Mouse (Mus musculus) midbrain, embryonic 14.5 days (tissue): ENCODE measurements at regions not wholly inside any gene's neighbourhood (a gene's known extent, or its start where the extent isn't known, plus 50 kb on each side); places are given as distances from the start of the nearest gene placed in this dataset.

ENCODE experiments used
- ATAC-seq: fragments of 200-750 bp; cut with Nextera tagmentation; 2 replicates; pipeline ENCODE4 v1.8.0; 2017; ENCODE audit warnings: moderate number of reproducible peaks, moderate library complexity; ENCODE audit not compliant: low FRiP score, low TSS enrichment
- DNase-seq: peaks from one replicate; pipeline ENCODE4 v3.0.0-alpha.2; 2015
- H3K27ac ChIP-seq: fragments of 300-500 bp; sonication (generic); replicated peaks from 2 replicates; pipeline ENCODE4 v1.5.1; 2014; ENCODE audit warnings: mild to moderate bottlenecking, low read depth, low read length, moderate library complexity
- H3K27me3 ChIP-seq: fragments of 300-500 bp; sonication (generic); 2 replicates; pipeline ENCODE4 v1.6.1; 2014; ENCODE audit warnings: low read length, control low read depth, mixed read lengths; ENCODE audit not compliant: control insufficient read depth, insufficient read depth
- H3K36me3 ChIP-seq: fragments of 300-500 bp; sonication (generic); 2 replicates; pipeline ENCODE4 v1.6.1; 2014; ENCODE audit warnings: low read length, control low read depth; ENCODE audit not compliant: control insufficient read depth, insufficient read depth
- H3K4me1 ChIP-seq: fragments of 300-500 bp; sonication (generic); 2 replicates; pipeline ENCODE4 v1.6.1; 2014; ENCODE audit warnings: mild to moderate bottlenecking, antibody characterized with exemption, low read length, control low read depth; ENCODE audit not compliant: control insufficient read depth, insufficient read depth
- H3K4me2 ChIP-seq: fragments of 300-500 bp; sonication (generic); 2 replicates; pipeline ENCODE4 v1.6.1; 2014; ENCODE audit warnings: mild to moderate bottlenecking, low read length, moderate library complexity
- H3K4me3 ChIP-seq: fragments of 300-500 bp; sonication (generic); replicated peaks from 2 replicates; pipeline ENCODE4 v1.5.1; 2014; ENCODE audit warnings: low read depth, low read length
- H3K9ac ChIP-seq: fragments of 300-500 bp; sonication (generic); replicated peaks from 2 replicates; pipeline ENCODE4 v1.6.1; 2014; ENCODE audit warnings: mild to moderate bottlenecking, low read length, moderate library complexity
- H3K9me3 ChIP-seq: fragments of 300-500 bp; sonication (generic); 2 replicates; pipeline ENCODE4 v1.6.1; 2016; ENCODE audit warnings: low read length, control low read depth, mixed read lengths; ENCODE audit not compliant: control insufficient read depth
- WGBS: fragments of 180-500 bp; shearing (Covaris S2); extraction: QIAGEN DNeasy Blood & Tissue Kit; methylation state at CpG from one replicate; pipeline ENCODE4 v1.1.7; 2014; 5-methylcytosine and 5-hydroxymethylcytosine counted together

DNA sequence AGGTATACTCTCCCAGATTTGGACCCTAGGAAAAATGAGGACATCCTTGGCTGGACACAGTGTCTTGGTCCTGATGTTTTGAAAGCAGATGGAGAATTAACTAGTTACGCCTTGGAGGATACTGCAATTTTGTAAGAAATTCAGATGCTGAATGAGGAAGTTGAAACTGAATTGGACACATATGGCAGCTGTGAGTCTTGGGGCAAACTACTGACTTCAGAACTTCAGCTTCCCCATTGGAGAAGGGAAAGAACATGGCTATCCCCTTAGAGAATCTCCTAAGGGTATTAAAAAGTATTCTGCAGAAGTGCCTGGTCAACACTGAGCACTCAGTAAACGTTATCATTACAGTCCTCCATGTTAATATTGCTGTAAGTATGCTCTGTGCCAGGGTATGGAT lies 283.9 kb downstream of the Maf start:
- WGBS: 89% methylated on average over 2 of the region's 2 CpGs
- Histone ChIP-seq H3K9me3 (no peaks in the 10 kb centered on the region), H3K27ac (no peak overlapping the region), H3K9ac (no peak overlapping the region), H3K36me3 (no peaks in the 10 kb centered on the region), H3K4me2 (no peak overlapping the region), H3K4me3 (no peak overlapping the region), H3K4me1 (no peaks in the 10 kb centered on the region), H3K27me3 (0 out of 2 replicates have a peak, but pooled peaks cover 2% of the 10 kb centered on the region)
- ATAC-seq (no peak), DNase-seq (no peak)

DNA sequence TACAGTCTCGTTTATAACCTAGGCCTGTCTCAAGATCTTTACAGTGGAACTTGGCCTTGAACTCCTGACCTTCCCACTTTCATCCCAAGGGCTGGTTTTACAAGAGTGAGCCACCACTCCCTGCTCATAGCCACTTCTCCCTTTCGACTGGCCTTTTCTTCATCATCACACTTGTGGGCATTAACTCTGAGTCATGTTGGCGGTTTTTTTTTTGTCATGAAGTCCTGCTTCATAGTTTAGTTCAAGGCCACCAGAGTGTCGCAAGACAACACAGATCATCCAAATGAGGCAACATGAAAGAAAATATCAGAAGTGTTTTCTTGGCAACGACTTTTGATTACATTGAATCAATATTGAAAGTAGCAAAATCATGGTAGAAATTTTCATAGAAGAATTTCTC lies 284.5 kb downstream of the Maf start:
- no peak for DNase-seq
- Histone ChIP-seq H3K9me3 (no peaks in the 10 kb centered on the region), H3K4me3 (no peak overlapping the region), H3K27ac (no peak overlapping the region), H3K9ac (no peak overlapping the region), H3K4me1 (no peaks in the 10 kb centered on the region), H3K27me3 (0 out of 2 replicates have a peak, but pooled peaks cover 2% of the 10 kb centered on the region), H3K4me2 (no peak overlapping the region), H3K36me3 (no peaks in the 10 kb centered on the region)
- WGBS: 89% methylated on average over 5 of the region's 5 CpGs
- ATAC-seq: no peak

DNA sequence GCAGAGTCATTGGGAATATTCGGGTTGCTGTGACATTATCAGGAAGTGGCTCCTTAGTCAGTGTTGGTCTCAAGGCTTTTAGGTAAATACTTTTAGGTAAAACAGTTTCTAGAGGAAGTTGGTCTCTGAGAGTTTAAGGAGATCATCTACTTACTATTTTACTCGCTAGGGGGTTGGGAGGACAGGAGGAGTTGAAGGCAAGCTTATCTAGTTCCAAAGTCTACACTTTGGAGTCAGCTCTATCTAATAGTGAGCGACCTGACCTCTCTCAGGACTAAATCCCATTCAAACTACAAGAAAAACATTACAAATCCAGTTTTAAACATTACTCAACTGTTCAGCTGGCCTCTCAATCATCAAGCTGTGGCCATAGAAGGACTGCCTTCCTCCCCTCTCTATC lies 287.1 kb downstream of the Maf start:
- no peak overlapping the region for H3K4me3 ChIP-seq
- 78% methylated on average over 3 of the region's 3 CpGs for WGBS

GRCm38 (mm10) chr8:115420131-115420530 lies 287.5 kb downstream of the Maf start:
- no peak overlapping the region for H3K4me2 ChIP-seq
- no peaks in the 10 kb centered on the region for H3K36me3 ChIP-seq
- H3K4me3 ChIP-seq: no peak overlapping the region
- H3K9ac ChIP-seq: no peak overlapping the region
- no peak overlapping the region for H3K27ac ChIP-seq
- no peaks in the 10 kb centered on the region for H3K9me3 ChIP-seq
- 18% methylated on average over 6 of the region's 6 CpGs for WGBS
- no peaks in the 10 kb centered on the region for H3K4me1 ChIP-seq
- no peaks in the 10 kb centered on the region for H3K27me3 ChIP-seq
- DNase-seq (no peak), ATAC-seq (no peak)

More for the DNA sequence above, 287.1 kb downstream of the Maf start:
- H3K9ac ChIP-seq: no peak overlapping the region
- H3K27ac ChIP-seq: no peak overlapping the region
- H3K27me3 ChIP-seq: no peaks in the 10 kb centered on the region
- H3K9me3 ChIP-seq: no peaks in the 10 kb centered on the region
- no peaks in the 10 kb centered on the region for H3K4me1 ChIP-seq
- no peak for ATAC-seq
- H3K4me2 ChIP-seq: no peak overlapping the region
- H3K36me3 ChIP-seq: no peaks in the 10 kb centered on the region
- DNase-seq: no peak

- H3K9me3 ChIP-seq: no peaks in the 10 kb centered on the region
- ATAC-seq (no peak), DNase-seq (no peak)
- H3K36me3 ChIP-seq: no peaks in the 10 kb centered on the region
- no peak overlapping the region for H3K4me3 ChIP-seq
- WGBS: 51% methylated on average over 6 of the region's 6 CpGs
- no peak overlapping the region for H3K4me2 ChIP-seq
- no peak overlapping the region for H3K9ac ChIP-seq
- H3K27me3 ChIP-seq: no peaks in the 10 kb centered on the region
- H3K4me1 ChIP-seq: peaks cover 5% of the 10 kb centered on the region; the same call in 1 of the 2 replicates
- no peak overlapping the region for H3K27ac ChIP-seq
Measured at GRCm38 (mm10) chr8:115418056-115418455, 289.5 kb downstream of the Maf start.

- WGBS: 8% methylated on average over 7 of the region's 7 CpGs
- DNase-seq: peak; percentile 47
- no peak overlapping the region for H3K4me2 ChIP-seq
- peaks cover 5% of the 10 kb centered on the region; the same call in 1 of the 2 replicates for H3K4me1 ChIP-seq
- no peaks in the 10 kb centered on the region for H3K9me3 ChIP-seq
- ATAC-seq: no peak; the same call in 1 of the 2 replicates
- H3K9ac ChIP-seq: no peak overlapping the region
- H3K36me3 ChIP-seq: no peaks in the 10 kb centered on the region
- H3K27me3 ChIP-seq: no peaks in the 10 kb centered on the region
- H3K27ac ChIP-seq: no peak overlapping the region
- H3K4me3 ChIP-seq: no peak overlapping the region
Measured at GRCm38 (mm10) chr8:115414061-115414473, 293.5 kb downstream of the Maf start.

- no peak overlapping the region for H3K9ac ChIP-seq
- no peak overlapping the region for H3K27ac ChIP-seq
- H3K4me3 ChIP-seq: no peak overlapping the region
- H3K36me3 ChIP-seq: no peaks in the 10 kb centered on the region
- H3K9me3 ChIP-seq: no peaks in the 10 kb centered on the region
- DNase-seq (no peak), ATAC-seq (no peak)
- peaks cover 5% of the 10 kb centered on the region; the same call in 1 of the 2 replicates for H3K4me1 ChIP-seq
- H3K27me3 ChIP-seq: no peaks in the 10 kb centered on the region
- H3K4me2 ChIP-seq: no peak overlapping the region
- WGBS: 80% methylated on average over 5 of the region's 5 CpGs
Measured at GRCm38 (mm10) chr8:115411756-115412155, 295.8 kb downstream of the Maf start.

GRCm38 (mm10) chr8:115411061-115411460 lies 296.5 kb downstream of the Maf start:
- H3K9me3 ChIP-seq: no peaks in the 10 kb centered on the region
- DNase-seq (no peak), ATAC-seq (no peak)
- no peak overlapping the region for H3K9ac ChIP-seq
- no peaks in the 10 kb centered on the region for H3K36me3 ChIP-seq
- no peaks in the 10 kb centered on the region for H3K27me3 ChIP-seq
- H3K4me3 ChIP-seq: no peak overlapping the region
- H3K4me1 ChIP-seq: peaks cover 5% of the 10 kb centered on the region; the same call in 1 of the 2 replicates
- no peak overlapping the region for H3K4me2 ChIP-seq
- H3K27ac ChIP-seq: no peak overlapping the region
- WGBS: 94% methylated on average over 4 of the region's 4 CpGs

- H3K4me1 ChIP-seq: peaks cover 5% of the 10 kb centered on the region; the same call in 1 of the 2 replicates
- H3K9ac ChIP-seq: no peak overlapping the region
- DNase-seq (no peak), ATAC-seq (no peak)
- H3K4me2 ChIP-seq: no peak overlapping the region
- H3K4me3 ChIP-seq: no peak overlapping the region
- H3K27ac ChIP-seq: no peak overlapping the region
- WGBS: 99% methylated on average over 3 of the region's 3 CpGs
- H3K9me3 ChIP-seq: no peaks in the 10 kb centered on the region
- no peaks in the 10 kb centered on the region for H3K36me3 ChIP-seq
- no peaks in the 10 kb centered on the region for H3K27me3 ChIP-seq
Measured at GRCm38 (mm10) chr8:115410191-115410590, 297.4 kb downstream of the Maf start.
